Mouse (Mus musculus) induced T-regulatory cell, adult 2 months (primary cell): ENCODE measurements around the gene Tmeff2.

Experiments used
- DNase-seq: peaks from one replicate; pipeline ENCODE4 v3.0.0-alpha.2; 2012; ENCODE audit warnings: low read depth

Tmeff2 gene

GRCm38 (mm10) chr1:51107299-51107698, 206.9 kb downstream of the Tmeff2 start:
- no peak for DNase-seq

DNA sequence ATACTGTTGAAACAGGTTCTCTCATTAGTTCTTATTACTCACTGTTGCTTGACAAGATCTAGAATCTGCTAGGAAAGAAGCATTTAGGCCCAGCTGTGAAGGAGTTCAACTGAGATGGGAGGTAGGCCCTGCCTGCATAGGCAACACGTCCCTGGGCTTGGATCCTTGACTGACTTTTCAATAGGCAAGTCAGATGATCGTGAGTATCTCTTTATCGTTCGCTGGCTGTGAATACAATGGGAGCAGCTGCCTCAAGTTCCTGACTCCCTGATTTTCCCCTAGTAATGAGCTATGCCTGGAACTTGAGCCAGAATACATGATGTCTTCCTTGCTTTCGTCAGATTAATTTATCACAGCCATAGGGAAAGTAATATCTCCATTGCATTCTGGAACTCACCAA, 214.3 kb downstream of the Tmeff2 start:
- no peak for DNase-seq

DNA sequence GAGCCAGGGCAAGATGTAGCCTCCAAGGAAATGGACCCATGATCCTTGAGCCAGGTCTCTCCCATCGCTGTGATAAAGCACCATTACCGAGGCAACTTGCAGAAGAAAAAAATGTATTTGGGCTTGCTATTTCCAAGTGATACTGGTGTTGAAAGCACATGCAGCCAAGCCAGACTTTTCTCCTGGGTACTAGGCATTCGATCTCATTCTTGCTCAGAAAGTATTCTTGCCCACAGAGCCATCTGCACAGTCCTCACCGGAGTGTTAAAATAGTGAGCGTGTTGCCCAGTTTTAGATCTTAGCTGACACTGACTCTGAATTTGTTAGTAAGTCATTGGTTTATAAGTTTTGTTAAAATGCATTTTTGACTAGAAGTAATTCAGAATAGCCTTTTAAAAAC, 215.3 kb downstream of the Tmeff2 start:
- no peak for DNase-seq

GRCm38 (mm10) chr1:51117830-51118229, 217.4 kb downstream of the Tmeff2 start:
- DNase-seq: no peak

- DNase-seq: no peak
Observed at GRCm38 (mm10) chr1:51125671-51126424, 225.4 kb downstream of the Tmeff2 start.

- DNase-seq: no peak
Observed at GRCm38 (mm10) chr1:51126425-51126765, 225.9 kb downstream of the Tmeff2 start.

DNA sequence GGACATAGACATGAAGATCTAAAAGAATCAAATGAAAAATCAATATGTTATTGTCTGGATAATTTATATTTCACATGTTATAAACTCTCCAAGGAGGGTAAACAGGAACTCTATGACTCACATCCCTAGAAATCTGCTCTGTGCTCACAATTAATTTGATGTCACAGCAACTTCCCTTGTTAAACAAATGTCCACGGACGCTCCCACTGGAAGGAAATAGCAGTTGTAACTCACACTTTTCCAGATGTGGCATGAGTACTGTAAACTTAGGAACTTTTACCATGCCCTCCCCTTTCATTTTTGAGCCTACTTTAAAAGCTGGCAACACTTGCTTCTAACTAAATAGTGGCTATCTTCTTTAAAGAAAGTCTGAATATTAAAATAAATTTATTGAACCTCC, 236.3 kb downstream of the Tmeff2 start:
- DNase-seq: no peak

DNA sequence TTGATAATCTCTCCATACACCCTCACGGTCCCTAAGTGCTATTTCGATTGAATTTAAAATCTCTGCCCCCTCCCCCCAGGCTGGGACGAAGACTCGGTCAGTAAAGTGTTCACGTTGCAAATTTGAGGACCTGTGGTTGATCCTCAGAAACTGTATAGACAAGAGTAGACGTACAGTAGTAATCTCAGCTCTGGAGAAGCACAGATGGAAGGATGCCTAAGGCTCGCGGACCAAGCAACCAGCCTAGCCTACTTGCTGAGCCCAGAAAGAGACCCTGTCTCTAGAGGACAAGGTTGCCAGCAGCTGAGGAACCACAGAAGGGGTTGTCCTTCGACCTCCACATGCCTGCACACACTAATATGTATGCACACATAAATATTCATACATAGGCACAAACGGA, 239.2 kb downstream of the Tmeff2 start:
- DNase-seq: no peak

DNA sequence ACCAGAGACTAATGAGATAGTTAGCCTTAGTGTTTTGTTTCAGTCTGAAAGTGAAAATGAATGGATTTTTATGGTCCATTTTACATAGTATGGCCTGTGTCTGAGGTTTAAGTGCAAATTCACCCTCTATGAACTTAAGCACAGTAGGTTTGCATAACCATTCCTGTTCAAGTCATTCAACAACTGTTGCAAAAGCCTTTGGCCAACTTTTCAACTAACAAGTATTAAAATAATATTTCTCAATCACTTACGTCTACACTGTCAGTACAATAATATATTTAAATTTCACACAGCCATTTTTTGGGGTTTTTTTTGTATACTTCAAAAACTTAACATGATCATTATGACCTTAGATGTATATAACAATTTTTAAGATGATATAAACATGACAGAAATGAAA, 240.9 kb downstream of the Tmeff2 start:
- no peak for DNase-seq

GRCm38 (mm10) chr1:51142729-51143128, 242.3 kb downstream of the Tmeff2 start:
- DNase-seq: no peak

DNA sequence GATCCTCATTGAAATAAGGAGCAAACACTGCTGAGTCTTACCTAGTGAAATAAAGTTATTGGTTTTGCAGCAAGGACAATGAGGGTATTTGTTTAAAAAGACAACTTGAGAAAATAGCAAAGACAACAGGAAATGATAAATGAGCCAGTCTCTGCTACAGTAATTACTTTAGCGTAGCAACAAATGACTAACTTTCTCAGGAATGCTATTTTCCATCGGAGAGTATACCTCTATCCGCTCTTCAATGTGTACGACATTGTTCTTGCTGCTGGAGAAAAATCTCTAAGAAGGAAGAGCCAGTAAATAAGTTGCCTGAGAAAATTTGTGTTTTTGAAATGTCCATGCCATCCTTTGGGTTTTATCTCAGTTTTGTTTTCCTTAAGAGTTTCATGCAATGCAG, 245.2 kb downstream of the Tmeff2 start:
- no peak for DNase-seq

DNA sequence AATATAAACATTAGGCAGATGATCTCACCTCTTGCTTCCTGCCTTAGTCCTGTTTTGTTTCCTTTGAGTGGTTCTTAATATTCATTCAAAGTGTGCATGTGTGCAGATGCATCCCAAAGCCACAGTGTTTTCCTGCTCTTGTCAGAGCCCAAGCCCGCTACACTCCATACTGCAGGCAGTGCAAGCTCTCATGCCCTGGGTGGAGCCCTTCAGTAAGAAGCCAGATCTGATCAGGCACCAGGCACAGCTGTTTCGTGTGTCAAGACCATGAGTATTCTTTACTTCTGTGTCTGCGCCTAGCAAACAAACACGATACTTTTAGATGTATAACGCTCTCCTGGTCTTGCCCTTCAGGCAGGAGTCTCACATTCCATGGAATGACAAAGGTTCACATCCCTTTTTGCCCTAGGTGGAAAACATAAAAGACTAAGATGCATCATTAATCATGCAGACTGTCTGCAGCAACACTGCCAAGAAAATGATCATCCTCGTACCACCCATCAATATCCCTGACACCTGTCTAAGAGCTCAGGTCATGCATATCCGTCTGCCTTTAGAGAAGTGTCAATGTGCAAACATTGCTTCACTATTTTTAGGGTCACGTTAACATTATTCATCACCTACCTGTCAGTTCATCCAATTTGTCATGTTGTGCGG, 248.2 kb downstream of the Tmeff2 start:
- DNase-seq: no peak

DNA sequence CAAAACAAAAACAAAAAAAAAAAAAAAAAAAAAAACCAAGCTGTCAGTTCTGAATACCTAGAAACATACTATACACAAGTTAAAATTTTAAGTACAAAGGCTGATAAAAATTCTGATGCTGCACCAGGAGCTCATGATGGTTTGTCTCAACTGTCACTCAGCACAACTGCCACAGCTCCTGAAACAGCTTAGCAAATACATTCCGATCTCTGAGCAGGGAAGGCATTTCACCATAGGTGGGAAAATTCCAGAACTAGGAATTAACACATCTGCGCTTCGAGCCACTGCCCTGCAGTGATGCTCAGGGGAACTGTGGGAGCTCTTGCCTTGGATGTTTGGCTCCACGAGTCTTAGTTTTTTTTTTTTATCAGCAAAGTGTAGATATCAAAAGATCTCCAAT, 249.0 kb downstream of the Tmeff2 start:
- no peak for DNase-seq

- no peak for DNase-seq
Observed at GRCm38 (mm10) chr1:51149890-51150289, 249.4 kb downstream of the Tmeff2 start.

DNA sequence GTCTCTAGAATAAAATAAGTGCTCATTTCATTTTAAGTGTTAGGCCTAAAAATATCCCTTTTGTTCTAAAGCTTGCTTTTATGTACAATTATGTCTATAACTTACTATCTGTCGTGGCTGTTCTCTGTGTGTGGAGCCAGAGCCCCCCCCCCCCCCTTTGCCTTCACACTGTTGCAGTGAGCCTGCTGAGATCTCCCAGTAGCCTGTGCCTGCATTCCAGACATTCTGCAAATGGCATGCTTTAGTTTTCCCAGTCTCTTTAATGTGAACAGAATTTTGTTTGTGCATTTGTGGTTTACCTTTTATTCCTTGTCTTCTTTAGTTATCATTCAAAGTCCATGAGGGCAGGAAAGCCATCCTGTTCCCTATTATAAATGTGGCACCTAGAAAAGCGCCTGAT, 251.6 kb downstream of the Tmeff2 start:
- no peak for DNase-seq

DNA sequence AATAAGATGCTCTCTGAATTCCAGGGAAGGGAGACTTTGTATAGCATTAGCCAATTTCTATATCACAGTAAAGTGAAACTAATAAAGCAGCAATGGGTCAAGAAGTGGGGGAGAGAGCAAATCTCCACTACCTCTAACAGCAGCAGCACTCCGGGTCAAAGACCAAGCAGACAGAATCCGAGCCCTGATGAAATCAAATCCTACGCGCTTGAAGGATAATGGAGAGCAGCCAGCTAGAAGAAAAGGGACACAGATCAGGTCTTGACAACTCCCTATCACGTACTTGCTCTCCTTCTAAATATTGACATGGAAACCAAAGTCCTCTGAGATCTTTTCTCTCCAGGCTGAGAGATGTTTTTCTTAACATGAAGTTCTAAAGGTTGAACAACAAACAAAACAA, 252.4 kb downstream of the Tmeff2 start:
- DNase-seq: no peak

DNA sequence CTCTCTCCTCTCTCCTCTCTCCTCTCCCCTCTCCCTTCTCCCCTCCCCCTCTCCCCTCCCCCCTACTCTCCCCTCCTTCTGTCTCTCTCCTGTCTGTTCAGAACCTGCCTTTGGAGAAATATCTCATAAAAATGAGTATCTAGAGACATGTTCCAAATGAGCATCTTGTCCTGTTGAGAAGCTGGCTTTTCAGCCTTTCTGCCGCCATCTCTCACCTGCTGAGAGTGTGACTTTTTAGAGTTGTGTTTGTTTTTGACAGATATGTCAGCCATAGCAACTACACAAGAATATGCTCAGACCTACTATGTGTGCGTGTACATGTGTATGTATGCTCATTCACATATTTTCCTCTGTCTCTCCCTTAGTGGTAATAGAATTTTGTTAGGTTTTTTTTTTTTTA, 283.8 kb downstream of the Tmeff2 start:
- DNase-seq: no peak

GRCm38 (mm10) chr1:51189008-51189407, 288.6 kb downstream of the Tmeff2 start:
- DNase-seq: no peak

DNA sequence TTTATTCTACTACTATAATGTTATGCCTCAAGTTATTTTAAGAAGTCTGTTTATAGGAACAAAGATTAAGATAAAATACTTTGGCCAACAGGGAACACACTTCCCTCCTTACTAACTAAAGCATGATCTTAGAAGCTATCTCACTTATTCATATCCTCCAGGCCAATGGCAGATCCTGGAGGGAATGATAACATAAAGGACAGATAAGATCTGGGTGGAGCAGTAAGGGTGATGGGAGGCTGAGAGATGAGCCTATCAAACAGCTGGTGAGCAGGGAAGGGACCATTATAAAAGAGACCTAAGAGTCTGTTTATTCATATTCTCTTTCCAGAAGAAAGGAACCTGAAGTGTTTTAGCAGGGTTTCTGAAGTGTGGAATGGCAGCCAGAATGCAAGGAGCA, 290.8 kb downstream of the Tmeff2 start:
- no peak for DNase-seq

DNA sequence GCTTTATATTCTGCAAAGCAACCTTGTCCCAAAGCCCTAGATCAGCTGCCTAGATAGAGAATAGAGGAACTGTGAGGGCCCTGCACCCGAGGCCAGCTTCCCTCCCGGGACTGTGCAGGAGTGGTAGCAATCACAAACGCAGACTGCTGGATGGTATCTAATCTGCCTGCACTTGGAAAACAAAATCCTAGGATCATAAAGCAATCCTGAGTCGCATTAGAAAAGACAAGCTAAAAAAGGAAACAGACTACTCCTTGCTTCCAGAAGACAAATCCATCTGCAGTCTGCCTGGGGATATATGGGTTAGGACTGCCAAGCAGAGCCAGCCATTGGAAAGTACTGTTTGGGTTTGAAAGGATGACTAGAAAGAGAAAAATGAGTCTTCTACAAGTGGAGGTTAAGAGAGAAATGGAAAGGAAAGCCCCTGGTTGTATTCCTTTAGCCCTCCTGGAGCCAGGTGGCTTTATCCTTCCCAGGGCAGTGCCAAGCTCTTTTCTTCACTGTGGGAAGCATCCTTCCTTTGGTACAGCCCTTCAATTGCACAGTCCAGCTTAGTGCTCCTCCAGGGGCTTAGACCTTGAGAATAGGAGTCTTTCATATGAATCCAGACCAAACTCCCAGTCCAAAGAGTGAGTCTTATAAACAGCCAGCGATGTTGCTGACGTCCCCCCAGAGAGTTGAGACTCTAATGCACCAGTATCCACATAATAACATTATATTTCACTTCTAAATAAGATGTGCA, 291.6 kb downstream of the Tmeff2 start:
- DNase-seq: no peak

- no peak for DNase-seq
Observed at GRCm38 (mm10) chr1:51199088-51199830, 298.8 kb downstream of the Tmeff2 start.

DNA sequence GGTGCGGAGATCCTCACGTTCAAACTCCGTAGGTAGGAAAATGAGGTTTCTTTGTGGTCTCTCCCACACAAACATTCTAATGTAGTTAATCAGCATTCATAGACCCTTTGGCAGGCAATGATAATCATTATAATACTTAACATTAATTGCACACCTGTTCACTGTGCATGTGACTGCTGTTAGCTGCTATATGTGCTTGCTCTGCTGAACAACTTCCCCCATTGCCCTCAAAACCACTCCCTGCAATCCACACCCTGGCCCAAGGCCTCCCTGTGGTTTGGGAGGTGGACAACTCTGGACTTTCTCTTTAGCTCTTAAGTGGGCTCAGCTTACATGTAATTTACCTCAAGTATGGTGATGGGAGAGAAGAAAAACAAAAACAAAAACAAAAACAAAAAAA, 299.5 kb downstream of the Tmeff2 start:
- no peak for DNase-seq

GRCm38 (mm10) chr1:51215631-51216030, 315.2 kb downstream of the Tmeff2 start:
- DNase-seq: no peak
